Mouse (Mus musculus) testis, adult 2 months (tissue): Measurements from ENCODE around the gene Mtg2. TPM values are rescaled to one million over a fixed set of nuclear protein-coding genes. Genes with fewer than 3 reads are reported as not detected.

Experiments used
- H3K27ac ChIP-seq: fragments of 200-500 bp; 2 replicates; pipeline ENCODE4 v1.5.1; 2012; ENCODE audit warnings: low read depth, low read length; ENCODE audit not compliant: control insufficient read depth, insufficient read depth
- H3K27me3 ChIP-seq: fragments of 200-500 bp; 2 replicates; pipeline ENCODE4 v1.6.1; 2012; ENCODE audit warnings: mild to moderate bottlenecking, low read length, moderate library complexity; ENCODE audit not compliant: control insufficient read depth, insufficient read depth
- H3K36me3 ChIP-seq: fragments of 200-500 bp; 2 replicates; pipeline ENCODE4 v1.6.1; 2012; ENCODE audit warnings: mild to moderate bottlenecking, low read length; ENCODE audit not compliant: control insufficient read depth, insufficient read depth
- H3K4me1 ChIP-seq: fragments of 200-500 bp; 2 replicates; pipeline ENCODE4 v1.6.1; 2012; ENCODE audit warnings: low read length; ENCODE audit not compliant: control insufficient read depth, insufficient read depth
- H3K4me3 ChIP-seq: fragments of 200-500 bp; 2 replicates; pipeline ENCODE4 v1.5.1; 2012; ENCODE audit warnings: low read depth, mild to moderate bottlenecking, low read length, moderate library complexity, mixed read lengths; ENCODE audit not compliant: control insufficient read depth
- CTCF ChIP-seq: fragments of 200-500 bp; IDR thresholded peaks from 2 replicates; pipeline ENCODE4 v1.5.1; 2012; ENCODE audit warnings: low read depth, mild to moderate bottlenecking, inconsistent platforms, low read length, moderate library complexity; ENCODE audit not compliant: control insufficient read depth, insufficient read depth, insufficient replicate concordance
- POLR2A ChIP-seq: fragments of 200-500 bp; IDR thresholded peaks from 2 replicates; pipeline ENCODE4 v1.6.1; 2012; ENCODE audit warnings: low read depth, mild to moderate bottlenecking, inconsistent platforms, low read length, moderate library complexity; ENCODE audit not compliant: control insufficient read depth
- polyA plus RNA-seq: library from polyadenylated mRNA; depleted of rRNA; stranded (reverse); fragments of >200 nt; gene quantifications from 2 replicates; pipeline ENCODE4 v1.2.3, GENCODE M21; 2012

Gene Mtg2
- polyA plus RNA-seq, 1 experiment: 7.8 TPM

GRCm38 (mm10) chr2:180063338-180064131 lies 6.9 kb upstream of the Mtg2 start:
- Histone ChIP-seq H3K36me3 (no peaks in the 10 kb centered on the region), H3K4me1 (no peaks in the 10 kb centered on the region), H3K4me3 (no peak overlapping the region), H3K27ac (no peak overlapping the region), H3K27me3 (no peaks in the 10 kb centered on the region)
- TF ChIP-seq CTCF (no peak), POLR2A (no peak)

- no peak for TF ChIP-seq POLR2A
- no peak for TF ChIP-seq CTCF
- peaks cover 8% of the 10 kb centered on the region for H3K4me1 ChIP-seq
- H3K27me3 ChIP-seq: no peaks in the 10 kb centered on the region
- peak overlapping the region; percentile 95 for H3K4me3 ChIP-seq
- peak overlapping the region; percentile 68 for H3K27ac ChIP-seq
- H3K36me3 ChIP-seq: no peaks in the 10 kb centered on the region
Observed at GRCm38 (mm10) chr2:180069770-180070480, 463 bp upstream of the Mtg2 start.

- Histone ChIP-seq H3K27me3 (no peaks in the 10 kb centered on the region), H3K4me1 (peaks cover 8% of the 10 kb centered on the region), H3K36me3 (no peaks in the 10 kb centered on the region), H3K27ac (no peak overlapping the region), H3K4me3 (no peak overlapping the region)
- TF ChIP-seq CTCF (no peak), POLR2A (no peak)
Observed at GRCm38 (mm10) chr2:180071671-180072070, 1.3 kb downstream of the Mtg2 start.

GRCm38 (mm10) chr2:180072886-180073285 lies 2.5 kb downstream of the Mtg2 start:
- Histone ChIP-seq H3K4me3 (no peak overlapping the region), H3K27ac (no peak overlapping the region), H3K27me3 (no peaks in the 10 kb centered on the region), H3K36me3 (no peaks in the 10 kb centered on the region), H3K4me1 (peaks cover 8% of the 10 kb centered on the region)
- TF ChIP-seq POLR2A (no peak), CTCF (no peak)

GRCm38 (mm10) chr2:180077622-180078021 lies 7.2 kb downstream of the Mtg2 start:
- Histone ChIP-seq H3K4me3 (no peak overlapping the region), H3K27ac (no peak overlapping the region), H3K4me1 (no peaks in the 10 kb centered on the region), H3K36me3 (no peaks in the 10 kb centered on the region; the same call in 1 of the 2 replicates), H3K27me3 (no peaks in the 10 kb centered on the region)
- TF ChIP-seq POLR2A (no peak), CTCF (no peak)

- Histone ChIP-seq H3K4me3 (no peak overlapping the region), H3K36me3 (no peaks in the 10 kb centered on the region; the same call in 1 of the 2 replicates)
- TF ChIP-seq CTCF (no peak), POLR2A (no peak)
Observed at GRCm38 (mm10) chr2:180080680-180081079, 10.3 kb downstream of the Mtg2 start.

GRCm38 (mm10) chr2:180083063-180083462 lies 12.7 kb downstream of the Mtg2 start:
- H3K4me3 ChIP-seq: peak overlapping the region; percentile 33; the same call in 1 of the 2 replicates
- no peak overlapping the region for H3K27ac ChIP-seq
- H3K27me3 ChIP-seq: no peaks in the 10 kb centered on the region
- H3K36me3 ChIP-seq: no peaks in the 10 kb centered on the region; the same call in 1 of the 2 replicates
- no peak for TF ChIP-seq POLR2A
- no peak for TF ChIP-seq CTCF
- no peaks in the 10 kb centered on the region for H3K4me1 ChIP-seq

More at GRCm38 (mm10) chr2:180080680-180081079, 10.3 kb downstream of the Mtg2 start:
- Histone ChIP-seq H3K27me3 (no peaks in the 10 kb centered on the region), H3K4me1 (no peaks in the 10 kb centered on the region), H3K27ac (no peak overlapping the region)
